Mouse (Mus musculus) intestine, postnatal 0 days (tissue): ENCODE results near the gene Cpd. TPM values are rescaled to one million over a fixed set of nuclear protein-coding genes. Genes with fewer than 3 reads are reported as not detected.
A peak's percentile ranks its signal among the peaks of the same experiment; 100 is the strongest.

Source experiments
- ATAC-seq: fragments of 200-750 bp; cut with Nextera tagmentation; 2 replicates; pipeline ENCODE4 v1.8.0; 2017; ENCODE audit warnings: mild to moderate bottlenecking, moderate TSS enrichment, moderate library complexity
- H3K27ac ChIP-seq: fragments of 300-500 bp; sonication (generic); 2 replicates; pipeline ENCODE4 v1.5.1; 2014; ENCODE audit warnings: mild to moderate bottlenecking, low read depth, low read length, moderate library complexity
- H3K27me3 ChIP-seq: fragments of 300-500 bp; sonication (generic); replicated peaks from 2 replicates; pipeline ENCODE4 v1.6.1; 2014; ENCODE audit warnings: low read length, mixed read lengths; ENCODE audit not compliant: control insufficient read depth, insufficient read depth
- H3K36me3 ChIP-seq: fragments of 300-500 bp; sonication (generic); 2 replicates; pipeline ENCODE4 v1.6.1; 2014; ENCODE audit warnings: mild to moderate bottlenecking, moderate library complexity; ENCODE audit not compliant: control insufficient read depth, insufficient read depth
- H3K4me1 ChIP-seq: fragments of 300-500 bp; sonication (generic); replicated peaks from 2 replicates; pipeline ENCODE4 v1.6.1; 2014; ENCODE audit warnings: antibody characterized with exemption, low read length, mixed read lengths; ENCODE audit not compliant: control insufficient read depth, insufficient read depth
- H3K4me2 ChIP-seq: fragments of 300-500 bp; sonication (generic); replicated peaks from 2 replicates; pipeline ENCODE4 v1.6.1; 2014; ENCODE audit warnings: low read depth, mild to moderate bottlenecking, moderate library complexity
- H3K4me3 ChIP-seq: fragments of 300-500 bp; sonication (generic); 2 replicates; pipeline ENCODE4 v1.5.1; 2014; ENCODE audit warnings: low read depth, low read length
- H3K9ac ChIP-seq: fragments of 300-500 bp; sonication (generic); 2 replicates; pipeline ENCODE4 v1.6.1; 2014; ENCODE audit warnings: mild to moderate bottlenecking, low read depth, low read length
- H3K9me3 ChIP-seq: fragments of 300-500 bp; sonication (generic); 2 replicates; pipeline ENCODE4 v1.6.1; 2016; ENCODE audit warnings: mixed run types; ENCODE audit not compliant: control insufficient read depth
- CTCF ChIP-seq: sonication (generic); IDR thresholded peaks from 2 replicates; pipeline ENCODE4 v1.5.1; 2016; ENCODE audit warnings: low read depth, mild to moderate bottlenecking, control low read depth, antibody characterized with exemption, moderate library complexity
- WGBS: fragments of 180-500 bp; shearing (Covaris S2); extraction: QIAGEN DNeasy Blood & Tissue Kit; methylation state at CpG from one replicate; pipeline ENCODE4 v1.1.7; 2014; 5-methylcytosine and 5-hydroxymethylcytosine counted together
- polyA plus RNA-seq: library from polyadenylated mRNA; unstranded; fragments of >200 nt; fragmentation: Nextera tagmentation; extraction: Ambion mirVana; gene quantifications from 2 replicates; pipeline ENCODE4 v1.2.1, GENCODE M21; 2015

The Cpd gene
- polyA plus RNA-seq, 1 experiment from 2014 or later: 10.1 TPM

DNA sequence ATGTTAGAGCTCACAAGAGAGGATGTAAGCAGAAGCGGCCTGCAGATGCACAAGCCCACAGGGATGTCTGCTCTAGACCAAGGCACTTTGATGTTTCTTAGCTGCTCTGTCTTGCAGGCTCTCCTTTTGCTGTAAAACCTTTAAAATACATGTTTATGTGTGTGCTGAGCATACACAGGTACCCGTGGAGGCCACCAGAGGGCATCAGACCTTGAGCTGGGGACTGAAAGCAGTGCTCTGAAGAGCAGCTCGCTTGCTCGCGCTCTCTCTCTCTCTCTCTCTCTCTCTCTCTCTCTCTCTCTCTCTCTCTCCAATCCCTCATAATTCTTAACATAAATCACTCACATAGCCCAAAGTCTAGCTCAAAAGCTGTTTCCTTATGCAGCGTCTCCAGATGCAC, 107.7 kb downstream of the Cpd start:
- ATAC-seq: no peak
- Histone ChIP-seq H3K27ac (no peak overlapping the region), H3K4me1 (no peaks in the 10 kb centered on the region), H3K4me3 (no peak overlapping the region), H3K36me3 (peaks cover 50% of the 10 kb centered on the region), H3K27me3 (no peaks in the 10 kb centered on the region), H3K9ac (no peak overlapping the region), H3K9me3 (no peaks in the 10 kb centered on the region), H3K4me2 (no peak overlapping the region)
- WGBS: 74% methylated on average over 6 of the region's 6 CpGs
- peak; percentile 70 for TF ChIP-seq CTCF

DNA sequence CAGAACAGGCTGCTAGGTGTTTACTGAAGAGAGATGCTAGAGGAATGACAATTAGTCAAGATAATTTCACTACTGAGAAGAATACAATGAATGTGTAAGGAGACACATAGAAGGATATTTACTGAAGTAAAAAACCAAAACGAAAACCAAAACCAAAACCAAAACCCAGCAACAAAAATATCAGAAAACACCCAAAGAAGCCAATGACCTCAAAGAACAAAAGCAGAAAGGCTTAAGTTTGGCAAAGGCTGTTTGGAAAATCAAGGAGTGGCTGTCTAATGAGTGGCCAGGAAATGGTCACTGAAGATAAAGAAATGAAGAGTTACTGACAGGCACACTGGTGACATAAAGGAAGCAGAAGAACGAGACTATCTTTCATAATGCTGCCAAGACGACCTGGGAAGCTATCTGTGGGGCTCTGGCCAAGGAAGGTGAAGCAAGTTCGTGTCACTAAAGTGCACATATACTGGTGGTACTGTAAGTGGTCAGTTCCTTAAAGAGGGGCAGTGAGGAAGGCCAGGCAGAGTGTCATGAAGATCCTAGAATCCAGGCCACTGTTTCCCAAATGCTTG, 111.0 kb downstream of the Cpd start:
- H3K4me2 ChIP-seq: no peak overlapping the region
- H3K27ac ChIP-seq: no peak overlapping the region
- H3K4me3 ChIP-seq: no peak overlapping the region
- H3K27me3 ChIP-seq: no peaks in the 10 kb centered on the region
- peaks cover 61% of the 10 kb centered on the region for H3K36me3 ChIP-seq
- no peaks in the 10 kb centered on the region for H3K4me1 ChIP-seq
- no peak for ATAC-seq
- WGBS: 67% methylated on average over 4 of the region's 4 CpGs
- no peak overlapping the region for H3K9ac ChIP-seq
- no peaks in the 10 kb centered on the region for H3K9me3 ChIP-seq
- TF ChIP-seq CTCF: no peak

DNA sequence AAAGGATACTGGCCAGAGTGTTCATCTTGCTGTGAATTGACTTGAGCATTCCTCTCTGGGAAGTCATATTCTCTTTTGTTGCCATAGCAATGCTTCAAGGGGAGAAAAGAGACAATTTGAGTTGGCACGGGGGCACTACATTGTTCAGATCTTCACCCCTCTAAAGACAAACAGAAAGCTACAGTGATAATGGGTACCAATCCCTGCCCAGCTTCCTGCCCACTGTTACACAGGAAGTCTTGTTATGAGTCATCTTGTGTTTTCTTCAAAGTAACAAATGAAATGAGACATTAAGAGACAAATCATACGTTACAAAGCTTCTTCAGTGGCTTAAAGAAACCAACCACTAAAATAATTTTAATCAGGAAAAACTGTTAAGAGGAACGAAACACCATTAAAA, 112.3 kb downstream of the Cpd start:
- Histone ChIP-seq H3K4me1 (no peaks in the 10 kb centered on the region), H3K9ac (no peak overlapping the region), H3K36me3 (peaks cover 67% of the 10 kb centered on the region), H3K4me2 (no peak overlapping the region), H3K4me3 (no peak overlapping the region), H3K27me3 (no peaks in the 10 kb centered on the region), H3K27ac (no peak overlapping the region), H3K9me3 (no peaks in the 10 kb centered on the region)
- WGBS: 80% methylated on average over 3 of the region's 3 CpGs
- no peak for ATAC-seq
- TF ChIP-seq CTCF: no peak

DNA sequence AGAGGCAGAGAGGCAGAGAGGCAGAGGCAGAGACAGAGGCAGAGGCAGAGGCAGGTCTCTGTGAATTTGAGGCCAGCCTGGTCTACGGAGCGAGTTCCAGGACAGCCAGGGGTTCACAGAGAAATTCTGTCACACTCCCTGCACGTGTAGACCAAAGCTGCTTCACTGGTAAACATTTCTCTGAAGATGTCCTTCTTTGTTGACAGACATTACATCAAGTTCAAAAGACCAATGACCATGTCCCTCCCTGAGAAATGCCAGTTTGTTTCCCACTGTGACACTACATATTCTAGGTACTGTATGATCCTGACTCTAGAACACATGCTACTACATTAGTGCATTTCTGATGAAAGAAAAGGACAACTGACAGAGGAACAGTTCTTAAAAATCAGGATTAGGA, 116.2 kb downstream of the Cpd start:
- TF ChIP-seq CTCF: no peak
- peaks cover 76% of the 10 kb centered on the region for H3K36me3 ChIP-seq
- no peak overlapping the region for H3K27ac ChIP-seq
- H3K4me1 ChIP-seq: no peaks in the 10 kb centered on the region
- no peak overlapping the region for H3K4me3 ChIP-seq
- H3K27me3 ChIP-seq: no peaks in the 10 kb centered on the region
- H3K9me3 ChIP-seq: no peaks in the 10 kb centered on the region
- no peak overlapping the region for H3K9ac ChIP-seq
- WGBS: 87% methylated on average over 3 of the region's 3 CpGs
- ATAC-seq: no peak
- H3K4me2 ChIP-seq: no peak overlapping the region

Other genes starting within 250 kb of the Cpd start
- gene Abr, start 224.7 kb downstream of the Cpd start, polyA plus RNA-seq: 32.3 and 35.0 TPM in 2 replicates
- not detected in 2 replicates for gene Bhlha9, start 174.5 kb downstream of the Cpd start, polyA plus RNA-seq
- 0.85 and 0.96 TPM in 2 replicates for gene Trarg1, start 167.2 kb downstream of the Cpd start, polyA plus RNA-seq
- gene Gosr1, start 83.4 kb downstream of the Cpd start, polyA plus RNA-seq: 28.6 and 30.7 TPM in 2 replicates
- 55.0 and 64.1 TPM in 2 replicates for gene Tmigd1, start 55.1 kb upstream of the Cpd start, polyA plus RNA-seq
- 56.7 and 60.9 TPM in 2 replicates for gene Blmh, start 77.8 kb upstream of the Cpd start, polyA plus RNA-seq
- 21.1 and 21.2 TPM in 2 replicates for gene Slc6a4, start 151.6 kb upstream of the Cpd start, polyA plus RNA-seq
- gene Nsrp1, start 231.4 kb upstream of the Cpd start, polyA plus RNA-seq: 54.3 and 65.8 TPM in 2 replicates